Mouse (Mus musculus): Measurements from ENCODE around the gene Gmeb1.
"Not testable (repeated sequence)": the region's sequence is repeated elsewhere in the genome, so short reads cannot be mapped to it uniquely, and the experiment has no call there.

DNA sequence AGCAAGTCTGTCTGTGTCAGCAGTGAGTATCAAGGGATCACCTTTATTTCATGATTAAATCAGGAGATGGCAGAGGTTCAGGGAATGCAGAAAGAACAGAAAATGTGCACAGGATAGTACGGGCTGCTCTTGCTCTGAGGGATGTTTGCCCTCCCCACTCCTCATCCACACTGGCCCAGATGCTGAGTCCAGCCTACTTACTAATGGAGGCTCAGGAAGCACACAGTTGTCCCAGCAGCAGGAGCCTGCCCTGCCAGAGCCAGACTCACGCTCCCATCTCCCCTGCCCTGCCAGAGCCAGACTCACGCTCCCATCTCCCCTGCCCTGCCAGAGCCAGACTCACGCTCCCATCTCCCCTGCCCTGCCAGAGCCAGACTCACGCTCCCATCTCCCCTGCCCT, 27.4 kb upstream of the Gmeb1 start:
- TF ChIP-seq GATA1, TAL1 (IDR thresholded peaks at IDR 0.05; ENCODE audit: low read length): not testable (repeated sequence)
